Mouse (Mus musculus) thymus, adult 2 months (tissue): ENCODE data around the gene Ets1.

Experiments
- CTCF ChIP-seq: fragments of 200-500 bp; IDR thresholded peaks from 2 replicates; pipeline ENCODE4 v1.5.1; 2012; ENCODE audit warnings: mild to moderate bottlenecking, control low read depth, low read length, moderate library complexity, borderline replicate concordance; ENCODE audit not compliant: control insufficient read depth, poor library complexity, insufficient read depth; ENCODE audit errors: extremely low read depth
- POLR2A ChIP-seq: fragments of 200-500 bp; IDR thresholded peaks from 2 replicates; pipeline ENCODE4 v1.6.1; 2012; ENCODE audit warnings: mild to moderate bottlenecking, low read length, control low read depth, moderate library complexity; ENCODE audit not compliant: control insufficient read depth, poor library complexity, insufficient read depth; ENCODE audit errors: extremely low read depth

DNA sequence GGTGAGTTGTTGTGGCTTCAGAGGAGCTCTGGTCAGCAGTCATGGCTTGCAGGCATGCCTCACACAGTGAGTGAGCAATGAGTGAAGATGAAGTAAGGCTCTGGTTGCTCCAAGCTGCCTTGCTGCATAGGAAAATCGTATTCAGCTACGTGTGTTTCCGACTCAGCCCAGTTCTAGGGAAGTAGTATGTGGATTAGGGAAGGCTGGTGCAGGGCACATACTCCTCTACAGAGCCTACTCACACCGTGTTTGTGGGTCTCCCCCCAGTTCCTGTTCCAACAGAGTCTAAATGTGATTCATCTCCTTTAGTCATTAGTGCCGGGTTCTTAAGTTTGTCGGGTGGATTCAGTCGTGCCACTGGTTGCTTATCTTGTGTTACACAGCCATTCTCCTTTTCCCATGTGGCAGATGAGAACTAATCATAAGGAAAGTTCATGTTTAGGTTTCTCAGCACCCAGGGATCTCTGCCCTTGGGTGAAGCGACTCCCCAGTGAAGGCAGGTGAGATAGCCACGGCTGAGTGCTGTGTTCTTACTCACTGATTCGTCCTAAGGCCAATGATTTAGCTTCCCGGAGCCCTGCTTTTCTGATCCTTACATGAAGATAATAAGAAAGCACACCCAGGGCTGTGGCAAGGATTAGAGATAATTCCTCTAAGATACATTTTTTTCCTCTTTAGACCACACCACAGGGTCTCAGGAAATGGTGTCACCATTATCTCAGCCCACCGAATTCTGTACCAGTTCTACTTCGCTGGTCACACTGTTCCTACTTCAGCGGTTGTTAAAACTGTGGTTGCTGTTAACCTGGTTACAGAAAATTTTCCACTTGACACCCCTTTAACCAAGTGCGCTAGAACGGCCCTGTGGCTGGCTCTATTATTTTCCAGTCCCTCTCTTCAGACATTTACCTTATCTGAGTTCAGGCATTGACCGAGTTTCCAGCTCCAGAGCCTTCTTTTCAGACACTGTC, 74.0 kb downstream of the Ets1 start:
- no peak for TF ChIP-seq CTCF
- TF ChIP-seq POLR2A, result no peak
